26 mouse cellular contexts compared by ENCODE assay signal in genomic region chr16:22645256-22645655, GRCm38 (mm10). TPM values are rescaled to one million over a fixed set of nuclear protein-coding genes. Genes with fewer than 3 reads are reported as not detected.
DNase-seq lines count a peak whose midpoint lies in the region; ATAC-seq and TF ChIP-seq lines count a peak whose summit lies in the region.
"Had no signal": no experiment of that assay in that cellular context is flagged by ENCODE, and none has a peak within 500 bp of the region (broad histone marks: within the 10 kb centered on the region; RNA-seq: fewer than 3 reads in every experiment).

No protein-coding gene starts in this region.

- H3K4me3 ChIP-seq in embryonic facial prominence, embryonic 12.5 days, result no peak overlapping the region
- H3K4me3 ChIP-seq in embryonic facial prominence, embryonic 10.5 days, result no peak overlapping the region
- H3K4me3 ChIP-seq in ES-E14 (ENCODE audit: insufficient read depth in 1 of 2, low read depth in 1 of 2, low read length in 2 of 2, poor library complexity in 1 of 2, severe bottlenecking in 1 of 2), result no peak overlapping the region
- H3K4me3 ChIP-seq: embryonic facial prominence, embryonic 13.5 days; embryonic facial prominence, embryonic 15.5 days; erythroblast, embryonic 14.5 days; forebrain, embryonic 10.5 days; forebrain, embryonic 12.5 days; forebrain, embryonic 15.5 days had no signal

- 0 out of 2 replicates have a peak, but pooled peaks have one; percentile 47 for ATAC-seq in embryonic facial prominence, embryonic 12.5 days (ENCODE audit: insufficient number of reproducible peaks, insufficient read depth, low FRiP score, low TSS enrichment)
- ATAC-seq: forebrain, embryonic 15.5 days; forebrain, postnatal 0 days had no signal

- no peaks in the 10 kb centered on the region for H3K27me3 ChIP-seq in embryonic facial prominence, embryonic 12.5 days
- H3K27me3 ChIP-seq in embryonic facial prominence, embryonic 10.5 days (replicated peaks; ENCODE audit: low read depth, poor library complexity, severe bottlenecking), result no peaks in the 10 kb centered on the region
- H3K27me3 ChIP-seq: embryonic facial prominence, embryonic 13.5 days; embryonic facial prominence, embryonic 15.5 days; forebrain, embryonic 12.5 days; forebrain, embryonic 15.5 days had no signal

- in situ Hi-C loops in ES-E14 (cut with MboI; ENCODE audit: low sequenced_read_pairs in 2 of 2, unreplicated experiment in 2 of 2), result no loop called here

- no peak overlapping the region for H3K4me2 ChIP-seq in embryonic facial prominence, embryonic 12.5 days (replicated peaks)
- H3K4me2 ChIP-seq: embryonic facial prominence, embryonic 13.5 days; embryonic facial prominence, embryonic 15.5 days; forebrain, embryonic 12.5 days; forebrain, embryonic 15.5 days had no signal

- no peaks in the 10 kb centered on the region for H3K9me3 ChIP-seq in embryonic facial prominence, embryonic 12.5 days
- H3K9me3 ChIP-seq in embryonic facial prominence, embryonic 10.5 days, result no peaks in the 10 kb centered on the region
- H3K9me3 ChIP-seq in ES-E14 (ENCODE audit: control insufficient read depth, insufficient read depth, low read depth, low read length), result no peaks in the 10 kb centered on the region
- H3K9me3 ChIP-seq: embryonic facial prominence, embryonic 13.5 days; embryonic facial prominence, embryonic 15.5 days; forebrain, embryonic 10.5 days; forebrain, embryonic 12.5 days; forebrain, embryonic 15.5 days had no signal

- 85% methylated on average over 1 of the region's 1 CpGs for WGBS in embryonic facial prominence, embryonic 12.5 days
- 85% methylated on average over 1 of the region's 1 CpGs for WGBS in embryonic facial prominence, embryonic 10.5 days

- DNase-seq in embryonic facial prominence, embryonic 10.5 days (ENCODE audit: low spot score), result no peak
- peak; percentile 35 for DNase-seq in ES-E14 (ENCODE audit: low read depth, low spot score)
- peak; percentile 56 for DNase-seq in ZHBTc4 (ENCODE audit: low read depth, low spot score)
- DNase-seq in c-Kit-positive CD71-positive TER-119-positive erythroid progenitor cells, embryonic 14.5 days (ENCODE audit: low spot score), result peak; percentile 22
- DNase-seq in gastrocnemius, adult 18-20 months (ENCODE audit: low spot score), result no peak
- DNase-seq in heart, adult 18-20 months, result no peak
- no peak for DNase-seq in heart, postnatal 4 days
- DNase-seq: adrenal gland, adult 2 months; adrenal gland, postnatal 10 days; adrenal gland, postnatal 25 days; cerebellum, adult 11 months; cerebellum, adult 18-20 months; cerebellum, adult 8-10 months; cerebellum, adult 9-11 months; cerebellum, postnatal 14 days; cerebellum, postnatal 36 days; embryo, embryonic 11 days; forebrain, postnatal 0 days had no signal

- H3K4me1 ChIP-seq in embryonic facial prominence, embryonic 12.5 days, result no peaks in the 10 kb centered on the region
- peaks cover 4% of the 10 kb centered on the region for H3K4me1 ChIP-seq in embryonic facial prominence, embryonic 10.5 days
- peaks cover 0 to 5% of the 10 kb centered on the region in 2 experiments; a peak in 1 of 4 replicates for H3K4me1 ChIP-seq in ES-E14 (ENCODE audit: control insufficient read depth in 2 of 2, insufficient read depth in 2 of 2, low read length in 2 of 2, poor library complexity in 1 of 2)
- H3K4me1 ChIP-seq: embryonic facial prominence, embryonic 13.5 days; embryonic facial prominence, embryonic 15.5 days; forebrain, embryonic 15.5 days had no signal

- H3K36me3 ChIP-seq in embryonic facial prominence, embryonic 12.5 days, result no peaks in the 10 kb centered on the region
- no peaks in the 10 kb centered on the region for H3K36me3 ChIP-seq in embryonic facial prominence, embryonic 10.5 days (replicated peaks)
- no peaks in the 10 kb centered on the region for H3K36me3 ChIP-seq in ES-E14 (ENCODE audit: control insufficient read depth, insufficient read depth, low read length, poor library complexity, severe bottlenecking)
- H3K36me3 ChIP-seq: embryonic facial prominence, embryonic 13.5 days; embryonic facial prominence, embryonic 15.5 days; forebrain, embryonic 10.5 days; forebrain, embryonic 12.5 days; forebrain, embryonic 15.5 days had no signal

- H3K9ac ChIP-seq in embryonic facial prominence, embryonic 12.5 days, result no peak overlapping the region
- H3K9ac ChIP-seq in ES-E14 (ENCODE audit: insufficient read depth, low read depth, low read length, poor library complexity, severe bottlenecking), result no peak overlapping the region
- H3K9ac ChIP-seq: embryonic facial prominence, embryonic 13.5 days; embryonic facial prominence, embryonic 15.5 days; forebrain, embryonic 12.5 days; forebrain, embryonic 15.5 days; forebrain, postnatal 0 days had no signal

- H3K27ac ChIP-seq in embryonic facial prominence, embryonic 12.5 days, result no peak overlapping the region
- H3K27ac ChIP-seq in embryonic facial prominence, embryonic 10.5 days (replicated peaks), result no peak overlapping the region
- no peak overlapping the region for H3K27ac ChIP-seq in ES-E14 (ENCODE audit: insufficient read depth, low read depth, low read length, poor library complexity, severe bottlenecking)
- H3K27ac ChIP-seq: embryonic facial prominence, embryonic 13.5 days; embryonic facial prominence, embryonic 15.5 days; forebrain, embryonic 10.5 days; forebrain, embryonic 12.5 days; forebrain, embryonic 15.5 days had no signal

TF ChIP-seq in ES-E14, 5 proteins besides CTCF, POLR2A, EP300 and RAD21:
- no peak for TF ChIP-seq MAFK (IDR thresholded peaks at IDR 0.05; ENCODE audit: insufficient read depth, low read depth, low read length)

RNA-seq across cellular contexts. Expression of gene Dgkg, which starts 11.8 kb away (rescaled TPM):
- 0.32 and 0.41 TPM in 2 replicates for polyA plus RNA-seq in embryonic facial prominence, embryonic 12.5 days (2016; fragmentation: Nextera tagmentation; extraction: Ambion mirVana)
- 0.20 and 0.22 TPM in 2 replicates for polyA plus RNA-seq in embryonic facial prominence, embryonic 10.5 days (2016; fragmentation: Nextera tagmentation; extraction: Ambion mirVana)
- total RNA-seq in ES-E14 (2012; rRNA removed), result 0.22 and 0.26 TPM in 2 replicates
- total RNA-seq in gastrocnemius, adult 18-20 months (2021), result under 1 TPM; 0.43 to 0.55 TPM
- total RNA-seq in heart, adult 18-20 months (2021), result under 1 TPM; 0.28 to 0.35 TPM
- under 1 TPM; 0.71 to 0.72 TPM for total RNA-seq in heart, postnatal 4 days (2021)
- total RNA-seq: MEL had no signal
- polyA plus RNA-seq: erythroblast, embryonic 14.5 days had no signal

Comparison
In these comparisons a context has a peak if more than half of its experiments do, and no peak if none do; other contexts are left out.
1. DNase-seq: peak in ES-E14 (single experiment), ZHBTc4 (single experiment) and c-Kit-positive CD71-positive TER-119-positive erythroid progenitor cells, embryonic 14.5 days (single experiment); none in embryonic facial prominence, embryonic 10.5 days (single experiment), gastrocnemius, adult 18-20 months (single experiment), heart, adult 18-20 months (0 of 2) and heart, postnatal 4 days (single experiment).